Mouse (Mus musculus) embryonic facial prominence, embryonic 11.5 days (tissue): ENCODE data around the gene Nsd2. TPM values are rescaled to one million over a fixed set of nuclear protein-coding genes. Genes with fewer than 3 reads are reported as not detected.

Experiments used
- ATAC-seq: fragments of 200-750 bp; cut with Nextera tagmentation; replicated peaks from 2 replicates; pipeline ENCODE4 v1.8.0; 2017; ENCODE audit warnings: low read depth; ENCODE audit not compliant: insufficient number of reproducible peaks, low FRiP score, low TSS enrichment
- DNase-seq: peaks from one replicate; pipeline ENCODE4 v3.0.0-alpha.2; 2015; ENCODE audit warnings: low spot score
- H3K27ac ChIP-seq: fragments of 300-500 bp; sonication (generic); replicated peaks from 2 replicates; pipeline ENCODE4 v1.5.1; 2014; ENCODE audit warnings: mild to moderate bottlenecking, low read depth, low read length, control low read depth
- H3K27me3 ChIP-seq: fragments of 300-500 bp; sonication (generic); 2 replicates; pipeline ENCODE4 v1.6.1; 2014; ENCODE audit warnings: mild to moderate bottlenecking, low read length, moderate library complexity, mixed read lengths; ENCODE audit not compliant: control insufficient read depth, insufficient read depth
- H3K36me3 ChIP-seq: fragments of 300-500 bp; sonication (generic); replicated peaks from 2 replicates; pipeline ENCODE4 v1.6.1; 2014; ENCODE audit warnings: low read depth, mild to moderate bottlenecking, low read length, moderate library complexity, mixed read lengths; ENCODE audit not compliant: control insufficient read depth, insufficient read depth
- H3K4me1 ChIP-seq: fragments of 300-500 bp; sonication (generic); 2 replicates; pipeline ENCODE4 v1.6.1; 2014; ENCODE audit warnings: low read length, mixed read lengths; ENCODE audit not compliant: control insufficient read depth, insufficient read depth
- H3K4me2 ChIP-seq: fragments of 300-500 bp; sonication (generic); 2 replicates; pipeline ENCODE4 v1.6.1; 2014; ENCODE audit warnings: low read depth, mild to moderate bottlenecking, control low read depth, low read length, moderate library complexity
- H3K4me3 ChIP-seq: fragments of 300-500 bp; sonication (generic); 2 replicates; pipeline ENCODE4 v1.5.1; 2014; ENCODE audit warnings: low read depth, low read length, control low read depth
- H3K9ac ChIP-seq: fragments of 300-500 bp; sonication (generic); replicated peaks from 2 replicates; pipeline ENCODE4 v1.6.1; 2014; ENCODE audit warnings: mild to moderate bottlenecking, control low read depth, low read length
- H3K9me3 ChIP-seq: fragments of 300-500 bp; sonication (generic); replicated peaks from 2 replicates; pipeline ENCODE4 v1.6.1; 2016; ENCODE audit warnings: mild to moderate bottlenecking, low read length, inconsistent platforms, mixed read lengths; ENCODE audit not compliant: control insufficient read depth
- WGBS: fragments of 180-500 bp; shearing (Covaris S2); extraction: QIAGEN DNeasy Blood & Tissue Kit; methylation state at CpG from one replicate; pipeline ENCODE4 v1.1.7; 2014; 5-methylcytosine and 5-hydroxymethylcytosine counted together
- polyA plus RNA-seq: library from polyadenylated mRNA; unstranded; fragments of >200 nt; fragmentation: Nextera tagmentation; extraction: Ambion mirVana; gene quantifications from 2 replicates; pipeline ENCODE4 v1.2.1, GENCODE M21; 2014

The Nsd2 gene
- polyA plus RNA-seq, 1 experiment from 2014 or later, result 73.6 TPM

GRCm38 (mm10) chr5:33919466-33919865 is 98.9 kb downstream of the Nsd2 start:
- H3K36me3 ChIP-seq, result peaks cover 5% of the 10 kb centered on the region
- no peak overlapping the region for H3K9ac ChIP-seq
- no peaks in the 10 kb centered on the region for H3K4me1 ChIP-seq
- no peak for ATAC-seq
- WGBS, result 96% methylated on average over 1 of the region's 1 CpGs
- H3K27ac ChIP-seq, result no peak overlapping the region
- no peak overlapping the region for H3K4me2 ChIP-seq
- no peak overlapping the region for H3K4me3 ChIP-seq
- no peaks in the 10 kb centered on the region for H3K9me3 ChIP-seq
- H3K27me3 ChIP-seq, result no peaks in the 10 kb centered on the region
- no peak for DNase-seq

- H3K4me2 ChIP-seq, result no peak overlapping the region
Observed at GRCm38 (mm10) chr5:33920037-33920436, 99.5 kb downstream of the Nsd2 start.

GRCm38 (mm10) chr5:33920924-33921323 is 100.4 kb downstream of the Nsd2 start:
- Histone ChIP-seq H3K4me1 (no peaks in the 10 kb centered on the region), H3K27me3 (no peaks in the 10 kb centered on the region), H3K4me2 (no peak overlapping the region), H3K9me3 (no peaks in the 10 kb centered on the region), H3K27ac (no peak overlapping the region), H3K36me3 (peaks cover 5% of the 10 kb centered on the region), H3K4me3 (no peak overlapping the region), H3K9ac (no peak overlapping the region)
- 79% methylated on average over 4 of the region's 4 CpGs for WGBS
- ATAC-seq (no peak), DNase-seq (no peak)

More at GRCm38 (mm10) chr5:33920037-33920436, 99.5 kb downstream of the Nsd2 start:
- Histone ChIP-seq H3K27me3 (no peaks in the 10 kb centered on the region), H3K4me1 (no peaks in the 10 kb centered on the region), H3K9ac (no peak overlapping the region), H3K27ac (no peak overlapping the region), H3K4me3 (no peak overlapping the region), H3K9me3 (no peaks in the 10 kb centered on the region), H3K36me3 (peaks cover 5% of the 10 kb centered on the region)
- ATAC-seq (no peak), DNase-seq (no peak)
- WGBS, result 90% methylated on average over 2 of the region's 2 CpGs

GRCm38 (mm10) chr5:33921486-33922235 is 101.1 kb downstream of the Nsd2 start:
- ATAC-seq (no peak), DNase-seq (no peak)
- H3K9me3 ChIP-seq, result no peaks in the 10 kb centered on the region
- no peak overlapping the region for H3K27ac ChIP-seq
- peaks cover 3% of the 10 kb centered on the region for H3K36me3 ChIP-seq
- H3K4me2 ChIP-seq, result no peak overlapping the region
- no peak overlapping the region for H3K9ac ChIP-seq
- WGBS, result 87% methylated on average over 7 of the region's 7 CpGs
- no peaks in the 10 kb centered on the region for H3K4me1 ChIP-seq
- no peaks in the 10 kb centered on the region for H3K27me3 ChIP-seq
- H3K4me3 ChIP-seq, result no peak overlapping the region

GRCm38 (mm10) chr5:33922566-33922965 is 102.0 kb downstream of the Nsd2 start:
- Histone ChIP-seq H3K27me3 (no peaks in the 10 kb centered on the region), H3K4me1 (no peaks in the 10 kb centered on the region), H3K4me3 (no peak overlapping the region), H3K9ac (no peak overlapping the region), H3K4me2 (no peak overlapping the region), H3K27ac (no peak overlapping the region), H3K36me3 (peaks cover 3% of the 10 kb centered on the region), H3K9me3 (no peaks in the 10 kb centered on the region)
- WGBS, result 35% methylated on average over 2 of the region's 2 CpGs
- DNase-seq (no peak), ATAC-seq (no peak)

GRCm38 (mm10) chr5:33926170-33926569 is 105.6 kb downstream of the Nsd2 start:
- Histone ChIP-seq H3K4me3 (no peak overlapping the region), H3K27me3 (no peaks in the 10 kb centered on the region), H3K9ac (no peak overlapping the region), H3K9me3 (no peaks in the 10 kb centered on the region), H3K27ac (no peak overlapping the region), H3K4me2 (no peak overlapping the region), H3K36me3 (peaks cover 6% of the 10 kb centered on the region), H3K4me1 (no peaks in the 10 kb centered on the region)
- ATAC-seq, result no peak
- no peak for DNase-seq

- DNase-seq (no peak), ATAC-seq (no peak)
- no peaks in the 10 kb centered on the region for H3K27me3 ChIP-seq
- H3K4me2 ChIP-seq, result no peak overlapping the region
- no peaks in the 10 kb centered on the region for H3K4me1 ChIP-seq
- no peaks in the 10 kb centered on the region for H3K9me3 ChIP-seq
- WGBS, result 82% methylated on average over 2 of the region's 2 CpGs
- no peak overlapping the region for H3K27ac ChIP-seq
- peaks cover 4% of the 10 kb centered on the region for H3K36me3 ChIP-seq
- no peak overlapping the region for H3K9ac ChIP-seq
- no peak overlapping the region for H3K4me3 ChIP-seq
Observed at GRCm38 (mm10) chr5:33932413-33932812, 111.9 kb downstream of the Nsd2 start.

- no peaks in the 10 kb centered on the region for H3K9me3 ChIP-seq
- DNase-seq, result no peak
- no peak overlapping the region for H3K4me3 ChIP-seq
- WGBS, result 77% methylated on average over 2 of the region's 2 CpGs
- ATAC-seq, result no peak
- peaks cover 4% of the 10 kb centered on the region for H3K36me3 ChIP-seq
- H3K4me1 ChIP-seq, result no peaks in the 10 kb centered on the region
- no peak overlapping the region for H3K27ac ChIP-seq
- no peaks in the 10 kb centered on the region for H3K27me3 ChIP-seq
- peak overlapping the region; percentile 13; the same call in 1 of the 2 replicates for H3K4me2 ChIP-seq
- no peak overlapping the region for H3K9ac ChIP-seq
Observed at GRCm38 (mm10) chr5:33934081-33934480, 113.6 kb downstream of the Nsd2 start.
